Mouse (Mus musculus) CH12.LX (cell line): ENCODE results near the gene Gng2. TPM values are rescaled to one million over a fixed set of nuclear protein-coding genes. Genes with fewer than 3 reads are reported as not detected.

Experiments
- DNase-seq: peaks from one replicate; pipeline ENCODE4 v3.0.0-alpha.2; 2013; ENCODE audit errors: extremely low read depth
- H3K27ac ChIP-seq: 2 replicates; pipeline ENCODE4 v1.5.1; 2012; ENCODE audit warnings: low read depth, mild to moderate bottlenecking, control low read depth, moderate library complexity; ENCODE audit not compliant: insufficient read depth
- H3K27me3 ChIP-seq: replicated peaks from 2 replicates; pipeline ENCODE3; 2012; ENCODE audit warnings: inconsistent platforms
- H3K36me3 ChIP-seq, 2 experiments: replicated peaks in 1 of 2; 2 replicates each; pipeline versions ENCODE3 to v1.6.1; 2012; ENCODE audit warnings: inconsistent platforms in 1 of 2, low read length in 1 of 2, mild to moderate bottlenecking in 1 of 2, mixed read lengths in 1 of 2, moderate library complexity in 1 of 2; ENCODE audit not compliant: control insufficient read depth in 1 of 2, insufficient read depth in 1 of 2
- H3K4me1 ChIP-seq, 2 experiments: 2 replicates each; pipeline ENCODE4 v1.6.1; 2012; ENCODE audit warnings: inconsistent platforms in 1 of 2, moderate library complexity in 1 of 2; ENCODE audit not compliant: insufficient read depth in 2 of 2, control insufficient read depth in 1 of 2
- H3K4me2 ChIP-seq: 2 replicates; pipeline ENCODE4 v1.6.1; 2012; ENCODE audit warnings: low read depth, mild to moderate bottlenecking, control low read depth; ENCODE audit not compliant: poor library complexity, insufficient read depth, severe bottlenecking
- H3K4me3 ChIP-seq, 3 experiments: fragments of 150-350 bp in 1 of 3; sonication (generic) in 1 of 3; replicated peaks in 1 of 3; 2 replicates each; pipeline versions ENCODE3 to v1.5.1; 2011 to 2012; ENCODE audit warnings: low read depth in 2 of 3, low read length in 2 of 3, mild to moderate bottlenecking in 2 of 3, moderate library complexity in 2 of 3, control low read depth in 1 of 3, improper control_type of control experiment in 1 of 3, inconsistent platforms in 1 of 3, mixed read lengths in 1 of 3; ENCODE audit not compliant: poor library complexity in 1 of 3
- H3K79me2 ChIP-seq: replicated peaks from 2 replicates; pipeline ENCODE4 v1.6.1; 2012; ENCODE audit warnings: mild to moderate bottlenecking, moderate library complexity; ENCODE audit not compliant: control insufficient read depth, poor library complexity, insufficient read depth, severe bottlenecking; ENCODE audit errors: extremely low read depth
- H3K9ac ChIP-seq: 2 replicates; pipeline ENCODE4 v1.6.1; 2012; ENCODE audit warnings: low read depth, mild to moderate bottlenecking, control low read depth, moderate library complexity; ENCODE audit not compliant: insufficient read depth
- H3K9me3 ChIP-seq: replicated peaks from 2 replicates; pipeline ENCODE3; 2012; ENCODE audit warnings: low read length, inconsistent platforms, mixed read lengths
- BHLHE40 ChIP-seq: IDR thresholded peaks from 2 replicates; pipeline ENCODE4 v1.6.1; 2011; ENCODE audit warnings: mild to moderate bottlenecking, low read depth, low read length, improper control_type of control experiment
- CHD1 ChIP-seq: IDR thresholded peaks from 2 replicates; pipeline ENCODE4 v1.6.1; 2012; ENCODE audit warnings: low read depth, low read length, improper control_type of control experiment, inconsistent platforms
- CTCF ChIP-seq, 2 experiments: IDR thresholded peaks in 1 of 2; conservative IDR thresholded peaks in 1 of 2; 2 replicates each; pipeline ENCODE4 v1.5.1; 2011 to 2012; ENCODE audit warnings: low read depth in 2 of 2, low read length in 2 of 2, improper control_type of control experiment in 1 of 2, inconsistent platforms in 1 of 2, mild to moderate bottlenecking in 1 of 2, moderate library complexity in 1 of 2
- ELF1 ChIP-seq: IDR thresholded peaks from 2 replicates; pipeline ENCODE4 v1.6.1; 2014; ENCODE audit warnings: low read depth, mild to moderate bottlenecking, inconsistent platforms, low read length, improper control_type of control experiment
- EP300 ChIP-seq: IDR thresholded peaks from 2 replicates; pipeline ENCODE4 v1.6.1; 2011; ENCODE audit warnings: low read length, improper control_type of control experiment
- ETS1 ChIP-seq: conservative IDR thresholded peaks from 2 replicates; pipeline ENCODE4 v1.6.1; 2012; ENCODE audit warnings: low read depth, mild to moderate bottlenecking, inconsistent platforms, low read length, improper control_type of control experiment, moderate library complexity
- GABPA ChIP-seq: IDR thresholded peaks from 2 replicates; pipeline ENCODE4 v1.6.1; 2012; ENCODE audit warnings: low read depth, low read length, improper control_type of control experiment, inconsistent platforms; ENCODE audit not compliant: insufficient replicate concordance
- HCFC1 ChIP-seq: IDR thresholded peaks from 2 replicates; pipeline ENCODE4 v1.6.1; 2012; ENCODE audit warnings: low read depth, mild to moderate bottlenecking, inconsistent platforms, low read length, improper control_type of control experiment
- IRF4 ChIP-seq: IDR thresholded peaks from 2 replicates; pipeline ENCODE4 v1.6.1; 2014; ENCODE audit warnings: low read depth, mild to moderate bottlenecking, inconsistent platforms, low read length, improper control_type of control experiment
- JUND ChIP-seq: conservative IDR thresholded peaks from 2 replicates; pipeline ENCODE4 v1.6.1; 2011; ENCODE audit warnings: low read depth, low read length, improper control_type of control experiment
- KAT2A ChIP-seq: IDR thresholded peaks from 2 replicates; pipeline ENCODE4 v1.6.1; 2012; ENCODE audit warnings: low read length, improper control_type of control experiment, inconsistent platforms; ENCODE audit not compliant: insufficient replicate concordance
- MAFK ChIP-seq: IDR thresholded peaks from 2 replicates; pipeline ENCODE4 v1.6.1; 2011; ENCODE audit warnings: low read length, improper control_type of control experiment; ENCODE audit not compliant: insufficient replicate concordance
- MAX ChIP-seq: IDR thresholded peaks from 2 replicates; pipeline ENCODE4 v1.6.1; 2011; ENCODE audit warnings: low read length, improper control_type of control experiment
- MAZ ChIP-seq: IDR thresholded peaks from 2 replicates; pipeline ENCODE4 v1.6.1; 2012; ENCODE audit warnings: low read depth, mild to moderate bottlenecking, inconsistent platforms, low read length, improper control_type of control experiment, moderate library complexity
- MEF2A ChIP-seq: IDR thresholded peaks from 2 replicates; pipeline ENCODE4 v1.6.1; 2014; ENCODE audit warnings: low read depth, mild to moderate bottlenecking, inconsistent platforms, low read length, improper control_type of control experiment, borderline replicate concordance
- MXI1 ChIP-seq: IDR thresholded peaks from 2 replicates; pipeline ENCODE4 v1.6.1; 2011; ENCODE audit warnings: mild to moderate bottlenecking, low read depth, low read length, improper control_type of control experiment
- MYC ChIP-seq: IDR thresholded peaks from 2 replicates; pipeline ENCODE4 v1.6.1; 2011; ENCODE audit warnings: low read depth, mild to moderate bottlenecking, improper control_type of control experiment, low read length
- NELFE ChIP-seq: IDR thresholded peaks from 2 replicates; pipeline ENCODE4 v1.6.1; 2011; ENCODE audit warnings: low read depth, low read length, improper control_type of control experiment
- NRF1 ChIP-seq: IDR thresholded peaks from 2 replicates; pipeline ENCODE4 v1.6.1; 2014; ENCODE audit warnings: low read depth, mild to moderate bottlenecking, inconsistent platforms, low read length, improper control_type of control experiment, moderate library complexity
- PAX5 ChIP-seq: IDR thresholded peaks from 2 replicates; pipeline ENCODE4 v1.6.1; 2012; ENCODE audit warnings: low read length, inconsistent platforms, mixed read lengths
- POLR2A ChIP-seq: IDR thresholded peaks from 2 replicates; pipeline ENCODE4 v1.6.1; 2011; ENCODE audit warnings: low read depth, mild to moderate bottlenecking, improper control_type of control experiment, low read length
- POLR2AphosphoS2 ChIP-seq: IDR thresholded peaks from 2 replicates; pipeline ENCODE4 v1.6.1; 2011; ENCODE audit warnings: low read depth, low read length, improper control_type of control experiment
- RAD21 ChIP-seq: IDR thresholded peaks from 2 replicates; pipeline ENCODE4 v1.6.1; 2011; ENCODE audit warnings: low read depth, mild to moderate bottlenecking, low read length, improper control_type of control experiment, moderate library complexity
- RCOR1 ChIP-seq: conservative IDR thresholded peaks from 2 replicates; pipeline ENCODE4 v1.6.1; 2012; ENCODE audit warnings: low read depth, mild to moderate bottlenecking, inconsistent platforms, low read length, improper control_type of control experiment
- SMC3 ChIP-seq: IDR thresholded peaks from 2 replicates; pipeline ENCODE4 v1.6.1; 2011; ENCODE audit warnings: low read depth, low read length, improper control_type of control experiment
- TCF12 ChIP-seq: IDR thresholded peaks from 2 replicates; pipeline ENCODE4 v1.6.1; 2014; ENCODE audit warnings: low read depth, mild to moderate bottlenecking, inconsistent platforms, low read length, improper control_type of control experiment
- UBTF ChIP-seq: IDR thresholded peaks from 2 replicates; pipeline ENCODE4 v1.6.1; 2012; ENCODE audit warnings: low read depth, mild to moderate bottlenecking, inconsistent platforms, low read length, improper control_type of control experiment, moderate library complexity
- USF1 ChIP-seq: IDR thresholded peaks from 2 replicates; pipeline ENCODE4 v1.6.1; 2014; ENCODE audit warnings: low read depth, mild to moderate bottlenecking, inconsistent platforms, low read length, improper control_type of control experiment
- USF2 ChIP-seq: conservative IDR thresholded peaks from 2 replicates; pipeline ENCODE4 v1.6.1; 2011; ENCODE audit warnings: low read depth, low read length, improper control_type of control experiment
- ZC3H11A ChIP-seq: IDR thresholded peaks from 2 replicates; pipeline ENCODE4 v1.6.1; 2012; ENCODE audit warnings: low read depth, mild to moderate bottlenecking, inconsistent platforms, low read length, improper control_type of control experiment
- ZMIZ1 ChIP-seq: IDR thresholded peaks from 2 replicates; pipeline ENCODE4 v1.6.1; 2012; ENCODE audit warnings: low read depth, mild to moderate bottlenecking, inconsistent platforms, low read length, improper control_type of control experiment
- ZNF384 ChIP-seq: IDR thresholded peaks from 2 replicates; pipeline ENCODE4 v1.6.1; 2012; ENCODE audit warnings: low read depth, low read length, improper control_type of control experiment, inconsistent platforms
- dilution Hi-C: fragments of 300-500 bp; cut with MboI; formaldehyde crosslinking; loops from 2 replicates; pipeline ENCODE4 v1.14.3; 2020; ENCODE audit warnings: low sequenced_read_pairs; ENCODE audit not compliant: extremely low pct_unique_long_range_greater_than_20kb, extremely low pct_ligation_motif_present
- in situ Hi-C: fragments of 300-500 bp; cut with MboI; formaldehyde crosslinking; loops from 3 replicates; pipeline ENCODE4 v1.14.3; 2019; ENCODE audit warnings: low sequenced_read_pairs, low pct_ligation_motif_present, low pct_unique_long_range_greater_than_20kb, mixed read lengths
- polyA plus RNA-seq: library from polyadenylated mRNA; unstranded; fragments of >175 nt; gene quantifications from 2 replicates; pipeline ENCODE4 v1.2.1, GENCODE M21; 2012; ENCODE audit warnings: low read depth; ENCODE audit not compliant: insufficient read length
- total RNA-seq, 2 experiments: library from RNA; depleted of rRNA; stranded (reverse); fragments of 300-350 nt in 1 of 2; fragments of >200 nt in 1 of 2; gene quantifications; 2 replicates each; pipeline ENCODE4 v1.2.3; 2012 to 2014

Gene Gng2
- total and polyA plus RNA-seq, 3 experiments: 52.1 to 67.7 (median 63.4) TPM

- TF ChIP-seq ETS1 (no peak; the same call in 1 of the 2 replicates), CTCF (conservative IDR thresholded peaks at IDR 0.05 in 1 of 2, IDR thresholded peaks at IDR 0.05 in 1 of 2; ENCODE audit: low read depth in 2 of 2, low read length in 2 of 2) (peak in 1 of 2 experiments; percentile 38; a peak in 2 of 4 replicates), ZC3H11A (no peak), RAD21 (peak; percentile 17), CHD1 (no peak), ZMIZ1 (no peak; the same call in 1 of the 2 replicates), MAZ (no peak), JUND (no peak), BHLHE40 (peak; percentile 52; the same call in 1 of the 2 replicates), NELFE (peak; percentile 69; the same call in 1 of the 2 replicates), ELF1 (no peak), POLR2AphosphoS2 (no peak; the same call in 1 of the 2 replicates)
Observed at GRCm38 (mm10) chr14:19976421-19977270, 781 bp downstream of the Gng2 start (continued).

- Histone ChIP-seq H3K79me2 (peaks cover 31% of the 10 kb centered on the region), H3K27me3 (no peaks in the 10 kb centered on the region), H3K9ac (peak overlapping the region; percentile 68)
- TF ChIP-seq EP300: no peak; the same call in 1 of the 2 replicates
- TF ChIP-seq GABPA: no peak
- TF ChIP-seq ZNF384: no peak
- TF ChIP-seq MXI1: no peak; the same call in 1 of the 2 replicates
- no peak for TF ChIP-seq MAFK
- 0 out of 2 replicates have a peak, but pooled peaks have one; percentile 25 for TF ChIP-seq MEF2A
- 0 out of 2 replicates have a peak, but pooled peaks have one; percentile 46 for TF ChIP-seq MAX
- TF ChIP-seq KAT2A: no peak
- TF ChIP-seq JUND: no peak
- peak; percentile 30; the same call in 1 of the 2 replicates for TF ChIP-seq NELFE
- no peak for TF ChIP-seq POLR2AphosphoS2
- peak; percentile 26; the same call in 1 of the 2 replicates for TF ChIP-seq MYC
- TF ChIP-seq USF2: no peak
- TF ChIP-seq ETS1: peak; percentile 46
- peak; percentile 20; the same call in 1 of the 2 replicates for TF ChIP-seq TCF12
- no peak for TF ChIP-seq CTCF (conservative IDR thresholded peaks at IDR 0.05 in 1 of 2, IDR thresholded peaks at IDR 0.05 in 1 of 2; ENCODE audit: low read depth in 2 of 2, low read length in 2 of 2)
- TF ChIP-seq UBTF: 0 out of 2 replicates have a peak, but pooled peaks have one; percentile 48
- TF ChIP-seq RCOR1: no peak
- no peak for TF ChIP-seq NRF1
- no peak for TF ChIP-seq HCFC1
- no peak for TF ChIP-seq PAX5
- TF ChIP-seq POLR2A: peak; percentile 42
- TF ChIP-seq CHD1: no peak; the same call in 1 of the 2 replicates
- TF ChIP-seq USF1: no peak
- TF ChIP-seq IRF4: no peak; the same call in 1 of the 2 replicates
- TF ChIP-seq SMC3: no peak
- 0 out of 2 replicates have a peak, but pooled peaks have one; percentile 38 for TF ChIP-seq ZMIZ1
- TF ChIP-seq RAD21: no peak
- TF ChIP-seq ZC3H11A: no peak
Observed at GRCm38 (mm10) chr14:19974978-19975493, 2.4 kb downstream of the Gng2 start.

More at GRCm38 (mm10) chr14:19974978-19975493, 2.4 kb downstream of the Gng2 start:
- dilution Hi-C loops (no loop called here), in situ Hi-C loops (loop anchor here (10.0 kb wide), 1 partner anchor 90 kb away; no protein-coding TSS in a partner anchor)
- H3K9me3 ChIP-seq: no peaks in the 10 kb centered on the region
- peak; percentile 71 for DNase-seq
- H3K4me3 ChIP-seq: peak overlapping the region; percentile 49 to 91 (median 66)
- peak overlapping the region; percentile 89 for H3K4me2 ChIP-seq
- peaks cover 0 to 4% of the 10 kb centered on the region in 2 experiments for H3K36me3 ChIP-seq
- H3K4me1 ChIP-seq: peaks cover 20 to 52% of the 10 kb centered on the region in 2 experiments
- H3K27ac ChIP-seq: peak overlapping the region; percentile 74
